Mouse (Mus musculus) kidney, postnatal 0 days (tissue): Measurements from ENCODE around the gene Hlcs. TPM values are rescaled to one million over a fixed set of nuclear protein-coding genes. Genes with fewer than 3 reads are reported as not detected.

ENCODE experiments used
- ATAC-seq: fragments of 200-750 bp; cut with Nextera tagmentation; replicated peaks from 2 replicates; pipeline ENCODE4 v1.8.0; 2017; ENCODE audit warnings: low read depth, moderate number of reproducible peaks, moderate TSS enrichment, moderate library complexity; ENCODE audit not compliant: low FRiP score
- DNase-seq: peaks from one replicate; pipeline ENCODE4 v3.0.0-alpha.2; 2016; ENCODE audit warnings: low spot score
- H3K27ac ChIP-seq: fragments of 300-500 bp; sonication (generic); 2 replicates; pipeline ENCODE4 v1.5.1; 2014; ENCODE audit warnings: mild to moderate bottlenecking
- H3K27me3 ChIP-seq: fragments of 300-500 bp; sonication (generic); 2 replicates; pipeline ENCODE4 v1.6.1; 2014; ENCODE audit warnings: low read length, mixed read lengths; ENCODE audit not compliant: insufficient read depth
- H3K36me3 ChIP-seq: fragments of 300-500 bp; sonication (generic); 2 replicates; pipeline ENCODE4 v1.6.1; 2014; ENCODE audit warnings: low read length, mixed read lengths; ENCODE audit not compliant: insufficient read depth
- H3K4me1 ChIP-seq: fragments of 300-500 bp; sonication (generic); replicated peaks from 2 replicates; pipeline ENCODE4 v1.6.1; 2014; ENCODE audit warnings: antibody characterized with exemption, low read length, mixed read lengths; ENCODE audit not compliant: insufficient read depth
- H3K4me2 ChIP-seq: fragments of 300-500 bp; sonication (generic); 2 replicates; pipeline ENCODE4 v1.6.1; 2014; ENCODE audit warnings: mild to moderate bottlenecking, low read length, moderate library complexity, mixed read lengths
- H3K4me3 ChIP-seq: fragments of 300-500 bp; sonication (generic); replicated peaks from 2 replicates; pipeline ENCODE4 v1.5.1; 2014; ENCODE audit warnings: low read depth, low read length
- H3K9ac ChIP-seq: fragments of 300-500 bp; sonication (generic); 2 replicates; pipeline ENCODE4 v1.6.1; 2014; ENCODE audit warnings: low read depth, low read length
- H3K9me3 ChIP-seq: fragments of 300-500 bp; sonication (generic); replicated peaks from 2 replicates; pipeline ENCODE4 v1.6.1; 2016; ENCODE audit warnings: low read length, inconsistent platforms, mixed read lengths
- CTCF ChIP-seq: IDR thresholded peaks from 2 replicates; pipeline ENCODE4 v1.5.1; 2016; ENCODE audit warnings: antibody characterized with exemption, low read depth, mild to moderate bottlenecking, moderate library complexity
- WGBS: fragments of 180-500 bp; shearing (Covaris S2); extraction: QIAGEN DNeasy Blood & Tissue Kit; methylation state at CpG from one replicate; pipeline ENCODE4 v1.1.7; 2014; 5-methylcytosine and 5-hydroxymethylcytosine counted together
- polyA plus RNA-seq: library from polyadenylated mRNA; unstranded; fragments of >200 nt; fragmentation: Nextera tagmentation; extraction: Ambion mirVana; gene quantifications from 2 replicates; pipeline ENCODE4 v1.2.1, GENCODE M21; 2015

The Hlcs gene
- polyA plus RNA-seq, 1 experiment from 2014 or later: 5.0 TPM

DNA sequence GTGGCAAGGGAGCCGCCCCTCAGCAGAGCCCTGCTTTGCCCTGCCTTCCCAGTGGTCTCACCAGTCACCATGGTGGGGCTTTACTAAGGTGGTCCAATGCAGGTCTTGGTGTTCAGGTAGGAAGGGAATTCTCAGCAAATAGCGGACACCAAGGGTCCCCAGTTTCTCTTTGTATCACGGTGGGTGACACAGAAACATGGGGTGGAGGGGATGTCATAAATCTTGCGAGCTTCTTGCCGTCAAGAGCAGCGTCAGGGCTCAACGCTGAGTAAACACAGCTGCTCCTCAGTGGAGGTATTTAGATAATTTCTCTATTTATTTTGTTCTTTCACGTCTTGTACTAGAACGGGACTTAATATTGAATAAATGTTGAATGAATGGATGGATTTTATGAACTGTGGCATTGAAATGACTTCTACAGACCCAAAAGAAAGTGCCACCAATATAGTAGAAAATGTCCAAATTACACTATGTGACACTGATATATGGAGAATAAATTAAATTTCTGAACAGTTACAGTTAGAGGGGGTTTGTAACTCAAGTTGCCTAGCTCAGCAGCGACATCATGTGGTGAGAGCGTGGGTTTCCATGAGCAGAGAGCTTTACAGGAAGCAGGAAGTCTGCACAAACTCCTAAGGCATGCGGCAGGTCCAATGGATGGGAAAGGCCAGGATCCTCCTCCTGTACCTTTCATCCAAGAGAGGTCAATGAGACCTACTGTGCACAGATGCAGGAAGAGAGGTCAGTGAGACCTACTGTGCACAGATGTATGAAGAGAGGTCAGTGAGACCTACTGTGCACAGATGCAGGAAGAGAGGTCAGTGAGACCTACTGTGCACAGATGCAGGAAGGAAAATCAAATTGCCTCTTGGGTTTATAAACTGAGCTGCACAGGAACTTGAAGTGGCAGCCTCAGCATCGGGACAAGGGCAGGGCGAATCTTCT, 54.7 kb downstream of the Hlcs start:
- ATAC-seq (peak; percentile 73), DNase-seq (peak; percentile 93)
- Histone ChIP-seq H3K27ac (no peak overlapping the region), H3K4me3 (no peak overlapping the region), H3K9me3 (no peaks in the 10 kb centered on the region), H3K9ac (no peak overlapping the region), H3K4me1 (no peaks in the 10 kb centered on the region), H3K4me2 (no peak overlapping the region), H3K27me3 (no peaks in the 10 kb centered on the region), H3K36me3 (no peaks in the 10 kb centered on the region)
- WGBS: 37% methylated on average over 14 of the region's 14 CpGs
- peak; percentile 97 for TF ChIP-seq CTCF

GRCm38 (mm10) chr16:94255592-94255991, 57.8 kb downstream of the Hlcs start:
- no peak for ATAC-seq
- WGBS: 91% methylated on average over 4 of the region's 4 CpGs
- no peaks in the 10 kb centered on the region for H3K36me3 ChIP-seq

DNA sequence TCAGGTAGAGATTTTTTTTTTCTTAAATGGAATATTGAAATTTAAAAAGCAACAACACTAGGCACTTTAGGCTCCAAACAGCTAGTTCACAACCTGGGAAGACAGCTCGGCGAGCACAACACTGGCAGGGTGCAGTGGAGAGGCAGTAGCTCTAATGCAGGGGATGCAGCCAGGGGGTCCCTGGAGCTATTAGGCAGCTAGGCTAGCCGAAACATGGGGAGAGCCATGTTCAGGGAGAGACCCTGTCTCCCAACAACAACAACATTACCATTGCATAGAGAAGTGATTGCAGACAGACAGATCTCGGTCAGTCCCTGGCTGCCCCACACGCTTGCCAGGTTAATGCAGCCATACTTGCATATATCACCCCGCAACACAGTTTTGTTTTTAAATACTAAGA, 58.3 kb downstream of the Hlcs start:
- no peak overlapping the region for H3K4me2 ChIP-seq
- peaks cover 5% of the 10 kb centered on the region for H3K4me1 ChIP-seq
- DNase-seq (no peak), ATAC-seq (no peak)
- TF ChIP-seq CTCF: no peak
- H3K36me3 ChIP-seq: no peaks in the 10 kb centered on the region
- no peaks in the 10 kb centered on the region for H3K9me3 ChIP-seq
- H3K9ac ChIP-seq: no peak overlapping the region
- H3K27ac ChIP-seq: no peak overlapping the region
- no peaks in the 10 kb centered on the region for H3K27me3 ChIP-seq
- 95% methylated on average over 6 of the region's 6 CpGs for WGBS
- H3K4me3 ChIP-seq: no peak overlapping the region

More at GRCm38 (mm10) chr16:94255592-94255991, 57.8 kb downstream of the Hlcs start:
- no peaks in the 10 kb centered on the region for H3K27me3 ChIP-seq
- TF ChIP-seq CTCF: no peak
- H3K4me1 ChIP-seq: 0 out of 2 replicates have a peak, but pooled peaks cover under 1% of the 10 kb centered on the region
- no peak overlapping the region for H3K9ac ChIP-seq
- H3K4me3 ChIP-seq: no peak overlapping the region
- no peaks in the 10 kb centered on the region for H3K9me3 ChIP-seq
- DNase-seq: no peak
- no peak overlapping the region for H3K27ac ChIP-seq
- no peak overlapping the region for H3K4me2 ChIP-seq

GRCm38 (mm10) chr16:94254415-94254891, 58.9 kb downstream of the Hlcs start:
- Histone ChIP-seq H3K4me3 (no peak overlapping the region), H3K4me2 (no peak overlapping the region), H3K4me1 (peaks cover 8% of the 10 kb centered on the region), H3K27me3 (no peaks in the 10 kb centered on the region), H3K9ac (no peak overlapping the region), H3K9me3 (no peaks in the 10 kb centered on the region), H3K27ac (no peak overlapping the region), H3K36me3 (no peaks in the 10 kb centered on the region)
- no peak for ATAC-seq
- no peak for TF ChIP-seq CTCF
- DNase-seq: no peak
- WGBS: 73% methylated on average over 12 of the region's 12 CpGs

DNA sequence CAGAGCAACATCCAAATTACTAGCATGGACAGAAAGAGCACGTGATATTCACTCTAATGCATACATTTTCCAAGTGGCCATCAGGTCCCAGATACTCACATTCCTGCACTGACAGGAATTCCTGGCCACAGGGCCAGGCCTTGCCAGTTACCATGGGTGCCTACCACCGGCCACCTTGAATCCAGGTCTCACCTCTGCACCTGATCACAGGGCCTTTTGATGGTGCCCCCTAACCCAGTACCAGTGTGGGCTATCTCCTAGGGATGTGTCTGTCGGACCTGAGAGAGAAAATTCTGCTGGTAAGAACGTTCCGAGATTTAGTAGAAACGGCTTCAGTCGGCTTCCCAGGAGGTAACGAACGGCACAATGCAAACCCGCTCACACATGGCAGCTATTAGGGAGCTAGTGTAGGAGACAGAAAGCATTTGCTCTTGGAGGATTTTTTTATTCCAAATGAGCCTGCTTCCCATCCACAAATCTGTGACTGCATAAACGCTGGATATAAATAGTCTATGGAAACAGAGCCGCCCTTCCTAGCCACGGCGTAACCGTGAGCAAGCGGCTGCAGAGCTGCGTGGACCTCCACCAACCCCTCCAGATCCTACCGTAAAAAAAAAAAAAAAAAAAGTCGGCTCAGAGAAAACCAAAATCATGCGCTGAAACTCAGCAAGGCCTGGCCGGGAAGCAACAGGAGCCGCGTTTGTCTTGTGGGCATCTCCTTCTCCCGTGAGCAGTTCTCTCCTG, 59.5 kb downstream of the Hlcs start:
- H3K4me1 ChIP-seq: peaks cover 8% of the 10 kb centered on the region
- no peaks in the 10 kb centered on the region for H3K9me3 ChIP-seq
- WGBS: 73% methylated on average over 24 of the region's 24 CpGs
- no peaks in the 10 kb centered on the region for H3K36me3 ChIP-seq
- H3K9ac ChIP-seq: no peak overlapping the region
- ATAC-seq: no peak
- TF ChIP-seq CTCF: no peak
- H3K4me2 ChIP-seq: no peak overlapping the region
- no peaks in the 10 kb centered on the region for H3K27me3 ChIP-seq
- no peak for DNase-seq
- H3K4me3 ChIP-seq: no peak overlapping the region
- H3K27ac ChIP-seq: no peak overlapping the region

DNA sequence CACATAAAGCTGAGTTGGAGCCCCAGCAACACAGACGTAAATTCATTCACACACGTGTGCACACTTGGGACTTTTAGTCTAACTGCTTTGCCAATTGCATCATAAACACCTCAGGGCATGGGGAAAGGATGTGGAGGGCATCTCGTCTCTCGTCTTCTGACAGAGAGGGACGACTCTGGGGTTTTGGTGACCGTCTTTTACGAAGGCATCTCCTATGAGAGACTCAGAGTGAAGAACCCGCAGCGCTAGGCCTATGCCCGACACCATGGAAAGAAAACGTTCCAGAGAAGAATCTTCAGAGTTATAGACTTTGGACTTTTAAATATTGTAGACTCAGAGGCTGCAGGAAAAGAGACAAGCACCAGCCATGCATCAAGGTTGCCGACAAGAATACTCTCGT, 61.6 kb downstream of the Hlcs start:
- Histone ChIP-seq H3K9me3 (no peaks in the 10 kb centered on the region), H3K9ac (no peak overlapping the region), H3K27ac (no peak overlapping the region), H3K4me1 (peaks cover 8% of the 10 kb centered on the region), H3K36me3 (no peaks in the 10 kb centered on the region), H3K4me2 (no peak overlapping the region), H3K4me3 (no peak overlapping the region), H3K27me3 (no peaks in the 10 kb centered on the region)
- DNase-seq (no peak), ATAC-seq (no peak)
- WGBS: 76% methylated on average over 13 of the region's 13 CpGs
- no peak for TF ChIP-seq CTCF
